Mouse (Mus musculus): Measurements from ENCODE around the gene Llph.

Llph gene

GRCm38 (mm10) chr10:120279482-120280128 lies 52.7 kb downstream of the Llph start:
- DNase-seq (ENCODE audit: low read depth, low spot score), result no peak

GRCm38 (mm10) chr10:120280375-120280774 lies 53.5 kb downstream of the Llph start:
- no peak for DNase-seq (ENCODE audit: low read depth, low spot score)

DNA sequence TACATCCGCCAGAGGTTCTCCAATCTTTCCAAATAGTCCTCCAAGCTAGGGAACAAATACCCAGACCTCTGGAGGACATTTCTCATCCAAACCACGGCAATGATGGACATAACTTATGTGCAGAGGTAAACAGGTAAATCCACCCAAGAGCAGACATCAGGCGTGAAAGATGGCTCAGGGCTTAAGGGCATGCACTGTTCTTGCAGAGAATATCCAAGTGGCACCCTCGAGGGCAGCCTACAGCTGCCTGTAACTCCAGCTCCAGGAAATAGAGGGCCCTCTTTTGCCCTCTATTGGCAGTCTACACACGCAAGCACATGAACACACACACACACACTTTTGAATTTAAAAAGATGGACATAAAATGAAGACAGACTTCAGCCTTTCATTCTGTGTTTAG lies 54.8 kb downstream of the Llph start:
- DNase-seq (ENCODE audit: low read depth, low spot score), result no peak
